Mouse (Mus musculus) embryonic facial prominence, embryonic 10.5 days (tissue): Measurements from ENCODE around the gene Trip6. TPM values are rescaled to one million over a fixed set of nuclear protein-coding genes. Genes with fewer than 3 reads are reported as not detected.

Source experiments
- DNase-seq: peaks from one replicate; pipeline ENCODE4 v3.0.0-alpha.2; 2017; ENCODE audit warnings: low spot score
- H3K27ac ChIP-seq: fragments of 300-500 bp; sonication (generic); replicated peaks from 2 replicates; pipeline ENCODE4 v1.5.1; 2016; ENCODE audit warnings: mild to moderate bottlenecking
- H3K27me3 ChIP-seq: fragments of 300-500 bp; sonication (generic); replicated peaks from 2 replicates; pipeline ENCODE4 v1.6.1; 2016; ENCODE audit warnings: low read depth, mild to moderate bottlenecking; ENCODE audit not compliant: poor library complexity, severe bottlenecking
- H3K36me3 ChIP-seq: fragments of 300-500 bp; sonication (generic); replicated peaks from 2 replicates; pipeline ENCODE4 v1.6.1; 2016; ENCODE audit warnings: mild to moderate bottlenecking, moderate library complexity
- H3K4me1 ChIP-seq: fragments of 300-500 bp; sonication (generic); 2 replicates; pipeline ENCODE4 v1.6.1; 2016
- H3K4me3 ChIP-seq: fragments of 300-500 bp; sonication (generic); 2 replicates; pipeline ENCODE4 v1.5.1; 2016; ENCODE audit warnings: mild to moderate bottlenecking, moderate library complexity
- H3K9me3 ChIP-seq: fragments of 300-500 bp; sonication (generic); 2 replicates; pipeline ENCODE4 v1.6.1; 2016; ENCODE audit warnings: mild to moderate bottlenecking
- whole genome bisulfite sequencing: fragments of 180-500 bp; shearing (Covaris S2); methylation state at CpG from one replicate; pipeline ENCODE4 v1.1.7; 2016; 5-methylcytosine and 5-hydroxymethylcytosine counted together
- polyA plus RNA-seq: library from polyadenylated mRNA; unstranded; fragments of >200 nt; fragmentation: Nextera tagmentation; extraction: Ambion mirVana; gene quantifications from 2 replicates; pipeline ENCODE4 v1.2.1, GENCODE M21; 2016

The Trip6 gene
- polyA plus RNA-seq, 1 experiment from 2014 or later, result 76.2 TPM

DNA sequence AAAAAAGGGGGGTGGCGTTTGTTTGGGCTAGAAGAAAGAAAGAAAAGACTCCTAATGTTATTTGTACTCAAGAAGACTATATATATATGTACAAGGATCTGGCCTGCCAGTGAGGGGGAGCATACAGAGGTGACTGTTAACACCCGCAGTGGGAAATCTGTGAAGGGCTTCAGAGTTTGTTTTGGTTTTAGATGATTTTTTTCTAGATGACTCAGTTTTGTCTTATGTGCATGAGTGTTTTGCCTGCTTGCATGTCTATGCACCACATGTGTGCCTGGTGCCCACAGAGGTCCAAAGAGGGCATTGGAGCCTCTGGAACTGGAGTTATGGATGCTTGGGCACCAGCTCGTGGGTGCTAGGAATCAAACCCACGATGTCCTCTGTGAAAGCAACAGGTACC, 32.8 kb upstream of the Trip6 start:
- no peak overlapping the region for H3K27ac ChIP-seq
- no peak overlapping the region for H3K4me3 ChIP-seq
- 0 out of 2 replicates have a peak, but pooled peaks cover 2% of the 10 kb centered on the region for H3K36me3 ChIP-seq
- no peak for DNase-seq
- H3K4me1 ChIP-seq, result peaks cover 50% of the 10 kb centered on the region
- no peaks in the 10 kb centered on the region for H3K9me3 ChIP-seq
- WGBS, result 87% methylated on average over 4 of the region's 4 CpGs
- no peaks in the 10 kb centered on the region for H3K27me3 ChIP-seq

DNA sequence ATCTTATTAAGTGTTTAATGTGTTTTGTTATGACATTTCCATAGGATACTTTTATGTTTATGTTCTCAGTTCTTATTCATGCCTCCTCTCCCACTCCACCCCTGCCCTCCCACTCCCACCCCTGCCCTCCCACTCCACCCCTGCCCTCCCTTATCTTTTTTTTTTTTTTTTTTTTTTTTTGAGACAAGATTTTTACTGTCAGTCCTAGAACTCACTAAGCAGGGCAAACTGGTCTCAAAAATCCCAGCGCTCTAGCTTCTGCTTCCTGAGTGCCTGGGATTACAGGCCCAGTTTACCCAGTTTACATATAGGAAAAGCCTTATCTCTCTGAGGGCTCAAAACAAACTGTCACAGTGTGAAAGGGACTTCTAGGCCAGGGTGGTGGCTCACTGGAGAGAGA, 32.2 kb upstream of the Trip6 start:
- peaks cover 44% of the 10 kb centered on the region for H3K4me1 ChIP-seq
- H3K9me3 ChIP-seq, result no peaks in the 10 kb centered on the region
- no peaks in the 10 kb centered on the region for H3K36me3 ChIP-seq
- no peaks in the 10 kb centered on the region for H3K27me3 ChIP-seq
- no peak overlapping the region for H3K4me3 ChIP-seq
- 79% methylated on average over 1 of the region's 1 CpGs for WGBS
- no peak for DNase-seq
- no peak overlapping the region; the same call in 1 of the 2 replicates for H3K27ac ChIP-seq

DNA sequence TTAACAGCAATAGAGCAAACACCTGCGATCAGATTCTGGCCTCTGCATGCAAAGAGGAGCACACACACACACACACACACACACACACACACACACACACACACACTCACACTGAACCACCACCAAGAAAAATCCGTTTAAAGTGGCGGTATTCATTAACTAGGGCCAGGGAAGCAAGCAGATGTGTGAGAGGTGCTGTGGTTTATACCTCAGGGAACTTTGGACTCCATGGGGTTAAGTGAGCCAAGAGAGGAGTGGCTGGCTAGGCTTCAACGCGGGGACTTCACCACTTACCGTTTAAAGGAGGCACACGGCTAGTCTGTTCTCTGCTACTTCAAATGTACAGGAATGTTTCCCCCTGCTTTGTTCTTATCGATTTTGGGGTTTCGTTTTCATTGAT, 31.6 kb upstream of the Trip6 start:
- H3K27me3 ChIP-seq, result no peaks in the 10 kb centered on the region
- 26% methylated on average over 9 of the region's 9 CpGs for WGBS
- H3K27ac ChIP-seq, result peak overlapping the region; percentile 19; the same call in 1 of the 2 replicates

DNA sequence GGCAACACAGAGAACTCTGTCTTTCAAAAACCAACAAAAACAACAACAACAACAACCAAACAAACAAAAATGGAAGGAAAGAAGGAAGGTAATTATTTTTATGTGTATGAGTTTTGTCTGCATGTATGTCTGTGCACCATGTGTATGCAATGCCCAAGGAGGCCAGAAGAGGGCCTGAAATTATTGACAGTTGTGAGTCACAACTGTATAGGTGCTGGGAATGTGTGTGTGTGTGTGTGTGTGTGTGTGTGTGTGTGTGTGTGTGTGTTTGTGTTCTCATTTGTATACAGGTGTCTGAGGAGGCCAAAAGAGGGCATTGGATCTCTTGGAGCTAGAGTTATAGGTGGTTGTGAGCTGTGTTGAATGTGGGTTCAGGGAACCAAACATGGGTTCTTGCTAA, 29.7 kb upstream of the Trip6 start:
- H3K36me3 ChIP-seq, result no peaks in the 10 kb centered on the region
- no peaks in the 10 kb centered on the region for H3K9me3 ChIP-seq
- DNase-seq, result no peak
- no peak overlapping the region for H3K4me3 ChIP-seq
- peaks cover 40% of the 10 kb centered on the region for H3K4me1 ChIP-seq
- no peak overlapping the region for H3K27ac ChIP-seq
- no peaks in the 10 kb centered on the region for H3K27me3 ChIP-seq

More for the DNA sequence above, 31.6 kb upstream of the Trip6 start:
- no peak for DNase-seq
- no peaks in the 10 kb centered on the region for H3K9me3 ChIP-seq
- no peaks in the 10 kb centered on the region for H3K36me3 ChIP-seq
- no peak overlapping the region for H3K4me3 ChIP-seq
- H3K4me1 ChIP-seq, result peaks cover 40% of the 10 kb centered on the region

DNA sequence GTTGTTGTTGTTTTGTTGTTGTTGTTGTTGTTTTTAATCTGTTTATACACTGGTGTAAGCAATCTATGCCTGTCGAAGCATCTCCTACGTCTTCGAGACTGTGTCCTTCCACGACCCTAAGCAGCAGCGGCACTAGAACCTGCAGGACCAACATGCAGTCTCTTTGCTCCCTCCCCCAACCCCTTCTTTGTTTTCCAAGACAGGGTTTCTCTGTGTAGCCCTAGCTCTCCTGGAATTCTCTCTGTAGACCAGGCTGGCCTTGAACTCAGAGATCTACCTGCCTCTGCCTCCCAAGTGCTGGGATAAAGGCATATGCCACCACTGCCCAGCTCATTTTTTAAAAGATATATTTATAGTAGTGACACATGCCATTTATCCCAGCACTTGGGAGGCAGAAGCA, 29.2 kb upstream of the Trip6 start:
- DNase-seq, result no peak
- Histone ChIP-seq H3K4me3 (no peak overlapping the region), H3K27me3 (no peaks in the 10 kb centered on the region), H3K9me3 (no peaks in the 10 kb centered on the region), H3K4me1 (peaks cover 40% of the 10 kb centered on the region), H3K36me3 (no peaks in the 10 kb centered on the region), H3K27ac (no peak overlapping the region)
- WGBS, result 94% methylated on average over 5 of the region's 5 CpGs

DNA sequence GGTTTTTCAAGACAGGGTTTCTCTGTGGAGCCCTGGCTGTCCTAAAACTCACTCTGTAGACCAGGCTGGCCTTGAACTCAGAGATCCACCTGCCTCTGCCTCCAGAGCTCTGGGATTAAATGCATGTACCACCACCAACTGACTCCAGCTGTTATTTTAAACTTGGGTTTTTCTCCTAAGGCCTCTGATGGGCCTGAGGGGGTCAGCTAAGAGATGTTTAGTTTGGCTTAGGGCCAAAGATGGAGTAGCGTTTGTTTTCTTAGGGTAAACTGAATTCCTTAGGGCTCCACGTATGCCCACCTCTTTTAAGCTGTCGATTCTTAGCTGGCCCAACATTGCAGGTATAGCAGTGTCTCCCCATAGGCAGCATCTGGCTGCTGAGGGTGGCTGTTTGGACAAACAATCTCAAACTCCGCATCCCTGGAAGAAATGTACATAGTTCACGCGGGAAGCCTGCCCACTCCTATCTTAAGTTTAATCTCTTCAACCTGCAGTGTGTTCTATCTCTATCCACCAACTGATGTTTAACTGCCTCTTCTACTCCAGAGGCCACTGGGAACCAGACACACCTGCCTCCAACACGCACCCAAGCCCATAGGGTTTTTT, 28.3 kb upstream of the Trip6 start:
- 79% methylated on average over 7 of the region's 7 CpGs for WGBS
- Histone ChIP-seq H3K36me3 (no peaks in the 10 kb centered on the region), H3K27me3 (no peaks in the 10 kb centered on the region), H3K4me1 (peaks cover 39% of the 10 kb centered on the region), H3K27ac (no peak overlapping the region), H3K9me3 (no peaks in the 10 kb centered on the region), H3K4me3 (no peak overlapping the region)
- no peak for DNase-seq

DNA sequence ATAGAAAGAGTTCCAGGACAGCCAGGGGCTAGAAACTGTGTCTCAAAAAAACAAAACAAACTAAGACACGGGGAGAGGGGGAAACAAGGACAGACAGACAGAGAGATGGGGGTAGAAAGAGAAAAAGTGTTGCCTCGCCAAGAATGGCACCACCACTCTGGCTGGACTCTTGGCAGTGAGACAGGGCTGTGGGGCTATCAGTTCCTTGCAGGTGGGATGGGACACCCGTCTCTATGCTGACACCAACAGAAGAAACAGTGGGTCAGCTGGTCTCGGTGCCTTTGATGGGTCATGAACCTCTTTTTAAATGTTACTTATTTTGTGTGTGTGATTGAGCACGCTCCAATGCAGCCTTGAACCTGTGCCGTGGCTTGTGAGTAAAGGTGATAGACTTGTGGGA, 26.0 kb upstream of the Trip6 start:
- 74% methylated on average over 6 of the region's 6 CpGs for WGBS
- Histone ChIP-seq H3K4me3 (peak overlapping the region; percentile 57; the same call in 1 of the 2 replicates), H3K4me1 (peaks cover 35% of the 10 kb centered on the region), H3K9me3 (no peaks in the 10 kb centered on the region), H3K27me3 (no peaks in the 10 kb centered on the region), H3K27ac (peak overlapping the region; percentile 87; the same call in 1 of the 2 replicates), H3K36me3 (no peaks in the 10 kb centered on the region)
- no peak for DNase-seq

DNA sequence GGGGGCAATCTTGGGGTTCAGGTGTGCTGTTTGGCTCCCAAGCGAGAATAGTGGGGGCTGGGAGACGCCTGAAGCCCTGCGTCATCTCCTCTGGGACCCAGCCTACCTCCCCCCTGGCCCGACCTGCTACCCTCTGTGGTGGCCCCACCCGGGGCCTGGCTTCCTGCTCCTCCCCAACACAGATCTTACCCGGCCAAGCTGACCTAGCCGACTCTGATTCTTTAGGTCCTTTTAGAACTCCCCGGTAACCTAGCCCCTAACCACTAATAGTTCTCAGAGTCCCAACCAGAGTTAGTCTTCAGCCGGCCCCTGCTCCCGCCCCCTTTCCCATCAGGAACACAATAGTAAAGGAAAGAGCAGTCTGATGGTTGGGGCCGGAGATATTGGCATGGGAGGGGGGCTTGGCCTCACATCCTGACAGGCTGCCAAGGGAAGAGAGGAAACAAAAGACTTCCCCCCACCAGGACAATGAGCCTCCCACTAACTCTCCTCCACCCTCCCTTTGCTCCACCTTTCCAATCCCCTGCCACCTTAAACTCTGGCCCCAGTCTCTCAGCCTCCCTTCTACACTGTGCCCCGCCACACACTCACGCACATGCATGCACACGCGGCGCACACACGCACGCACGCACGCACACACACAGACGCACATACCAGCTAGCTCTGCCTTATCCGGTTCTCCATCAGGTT, 25.2 kb upstream of the Trip6 start:
- 10% methylated on average over 22 of the region's 22 CpGs for WGBS
- no peaks in the 10 kb centered on the region for H3K36me3 ChIP-seq
- no peaks in the 10 kb centered on the region for H3K27me3 ChIP-seq
- no peaks in the 10 kb centered on the region for H3K9me3 ChIP-seq
- H3K4me1 ChIP-seq, result peaks cover 35% of the 10 kb centered on the region
- H3K4me3 ChIP-seq, result peak overlapping the region; percentile 57
- peak; percentile 50 for DNase-seq
- peak overlapping the region; percentile 87 for H3K27ac ChIP-seq

DNA sequence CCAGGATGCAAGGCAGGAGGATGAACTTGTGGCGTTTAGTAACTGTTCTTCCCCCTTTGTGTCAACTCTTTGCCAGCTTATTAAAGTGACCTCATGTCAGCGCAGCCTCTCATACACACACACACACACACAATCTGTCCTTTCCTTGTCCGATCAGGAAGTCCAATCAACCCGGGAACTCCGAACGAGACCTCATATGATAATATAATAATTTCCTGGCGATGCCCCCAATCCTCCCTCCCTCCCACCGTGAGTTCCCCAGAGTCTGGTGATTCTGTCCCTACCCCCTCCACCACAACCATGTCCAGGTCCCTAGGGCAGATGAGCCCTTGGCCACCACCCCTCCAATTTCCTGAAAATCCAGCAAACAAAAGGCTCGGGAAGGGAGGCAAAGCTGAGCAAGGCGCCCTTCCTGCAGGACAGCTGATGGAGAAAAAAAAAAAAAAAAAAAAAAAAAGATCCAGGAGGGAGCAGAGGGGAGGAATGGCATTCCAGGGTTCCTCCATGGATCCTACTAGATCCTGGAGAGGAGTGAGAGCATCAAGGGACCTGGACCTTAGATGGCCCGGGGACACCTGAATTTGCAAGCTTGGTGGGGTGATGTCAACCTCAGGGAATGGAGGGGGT, 24.6 kb upstream of the Trip6 start:
- WGBS, result 2% methylated on average over 11 of the region's 11 CpGs
- Histone ChIP-seq H3K4me3 (peak overlapping the region; percentile 57), H3K4me1 (peaks cover 38% of the 10 kb centered on the region), H3K9me3 (no peaks in the 10 kb centered on the region), H3K27me3 (no peaks in the 10 kb centered on the region), H3K36me3 (no peaks in the 10 kb centered on the region), H3K27ac (peak overlapping the region; percentile 87)
- DNase-seq, result peak; percentile 45

DNA sequence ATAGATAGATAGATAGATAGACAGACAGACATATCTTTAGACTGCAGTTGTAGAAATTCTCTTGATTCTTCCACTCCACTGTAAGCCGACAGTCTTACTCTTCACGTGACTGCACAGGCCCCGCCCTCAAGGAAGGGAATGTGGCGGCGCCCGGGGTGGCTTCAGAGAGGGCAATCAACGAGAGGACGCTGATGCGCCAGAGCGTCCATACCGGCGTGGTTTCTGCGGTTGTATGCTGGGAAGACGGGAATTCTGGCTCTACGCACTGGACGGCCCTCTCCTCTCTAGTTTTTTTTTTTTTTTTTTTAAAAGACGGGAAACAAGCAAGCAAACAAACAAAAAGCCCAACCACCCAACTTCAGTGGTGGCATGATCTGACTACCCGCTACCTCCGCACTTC, 24.1 kb upstream of the Trip6 start:
- WGBS, result under 1% methylated on average over 19 of the region's 19 CpGs
- DNase-seq, result peak; percentile 91
- H3K36me3 ChIP-seq, result no peaks in the 10 kb centered on the region
- peak overlapping the region; percentile 57 for H3K4me3 ChIP-seq
- H3K4me1 ChIP-seq, result peaks cover 43% of the 10 kb centered on the region
- H3K9me3 ChIP-seq, result no peaks in the 10 kb centered on the region
- H3K27me3 ChIP-seq, result no peaks in the 10 kb centered on the region
- peak overlapping the region; percentile 87 for H3K27ac ChIP-seq

DNA sequence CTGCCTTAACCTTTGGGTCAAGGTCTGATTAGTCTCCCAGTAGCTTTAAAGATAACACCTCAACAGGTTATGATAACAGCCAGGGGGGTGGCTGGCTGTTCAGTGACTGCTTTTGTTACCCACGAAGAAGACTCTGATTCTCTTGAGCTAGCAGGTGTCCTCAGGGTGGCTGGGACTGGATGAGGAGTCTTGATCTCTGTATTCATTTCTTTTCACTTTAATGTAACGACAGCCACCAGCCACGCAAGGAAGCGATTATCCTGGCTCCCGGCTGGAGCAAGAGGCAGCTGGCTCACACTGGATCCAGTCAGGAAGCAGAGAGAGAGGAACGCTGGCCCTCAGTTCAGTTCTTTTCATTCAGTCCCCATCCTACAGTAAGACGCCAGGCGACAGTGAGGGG, 23.0 kb upstream of the Trip6 start:
- WGBS, result 42% methylated on average over 8 of the region's 8 CpGs
- H3K27me3 ChIP-seq, result no peaks in the 10 kb centered on the region
- H3K9me3 ChIP-seq, result no peaks in the 10 kb centered on the region
- H3K4me3 ChIP-seq, result peak overlapping the region; percentile 57; the same call in 1 of the 2 replicates
- H3K36me3 ChIP-seq, result no peaks in the 10 kb centered on the region
- peaks cover 54% of the 10 kb centered on the region for H3K4me1 ChIP-seq
- peak; percentile 44 for DNase-seq
- peak overlapping the region; percentile 87; the same call in 1 of the 2 replicates for H3K27ac ChIP-seq

DNA sequence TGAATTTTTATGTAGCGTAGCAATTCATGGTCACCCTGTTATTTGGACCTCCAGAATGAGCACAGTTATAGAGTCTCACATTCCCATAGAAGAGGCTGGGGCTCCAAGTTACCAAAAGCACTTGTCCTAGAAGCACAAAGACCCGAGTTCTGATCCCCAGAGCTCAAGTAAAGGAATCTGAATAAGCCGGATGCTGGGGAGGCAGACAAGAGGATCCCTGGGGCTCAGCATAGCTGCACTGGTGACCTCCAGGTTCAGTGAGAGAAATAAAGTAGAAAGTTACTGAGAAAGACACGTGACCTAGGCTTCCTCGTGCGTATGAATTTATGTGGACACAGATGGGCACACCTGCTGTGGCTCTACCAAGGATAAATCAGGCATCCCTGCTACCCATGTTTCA, 20.9 kb upstream of the Trip6 start:
- no peak overlapping the region for H3K4me3 ChIP-seq
- 73% methylated on average over 6 of the region's 6 CpGs for WGBS
- H3K27me3 ChIP-seq, result no peaks in the 10 kb centered on the region
- no peak overlapping the region for H3K27ac ChIP-seq
- no peaks in the 10 kb centered on the region for H3K9me3 ChIP-seq
- H3K36me3 ChIP-seq, result no peaks in the 10 kb centered on the region
- H3K4me1 ChIP-seq, result peaks cover 56% of the 10 kb centered on the region
- no peak for DNase-seq

DNA sequence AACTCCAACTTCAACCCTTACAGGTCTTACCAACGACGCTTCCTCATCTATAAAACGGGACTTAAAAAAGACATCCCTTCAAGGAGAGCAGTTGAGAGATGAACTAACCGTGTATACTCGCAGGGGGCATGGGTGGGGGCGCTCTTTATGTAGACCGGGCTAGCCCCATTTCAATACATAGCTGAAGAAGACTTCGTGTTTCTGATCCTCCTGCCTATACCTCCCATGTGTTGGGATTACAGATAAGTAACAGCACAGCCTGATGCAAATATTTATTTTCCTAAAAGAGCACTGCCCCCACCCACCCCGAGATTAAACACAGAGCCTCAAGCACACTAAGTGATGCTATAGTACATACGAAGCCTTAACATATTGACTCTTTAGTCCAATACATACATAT, 20.1 kb upstream of the Trip6 start:
- no peaks in the 10 kb centered on the region for H3K36me3 ChIP-seq
- DNase-seq, result no peak
- H3K4me3 ChIP-seq, result peak overlapping the region; percentile 83
- H3K27me3 ChIP-seq, result no peaks in the 10 kb centered on the region
- WGBS, result 64% methylated on average over 10 of the region's 10 CpGs
- H3K27ac ChIP-seq, result no peak overlapping the region
- H3K9me3 ChIP-seq, result no peaks in the 10 kb centered on the region
- H3K4me1 ChIP-seq, result peaks cover 48% of the 10 kb centered on the region
